Mouse (Mus musculus) liver, embryonic 14 days (tissue): ENCODE measurements around the gene Myo19. TPM values are rescaled to one million over a fixed set of nuclear protein-coding genes. Genes with fewer than 3 reads are reported as not detected.

Experiments
- polyA plus RNA-seq: library from polyadenylated mRNA; depleted of rRNA; stranded (reverse); fragments of >200 nt; gene quantifications from 2 replicates; pipeline ENCODE4 v1.2.3, GENCODE M21; 2012; rRNA removed

Myo19 gene
- 5.2 and 6.6 TPM in 2 replicates for polyA plus RNA-seq

DNA sequence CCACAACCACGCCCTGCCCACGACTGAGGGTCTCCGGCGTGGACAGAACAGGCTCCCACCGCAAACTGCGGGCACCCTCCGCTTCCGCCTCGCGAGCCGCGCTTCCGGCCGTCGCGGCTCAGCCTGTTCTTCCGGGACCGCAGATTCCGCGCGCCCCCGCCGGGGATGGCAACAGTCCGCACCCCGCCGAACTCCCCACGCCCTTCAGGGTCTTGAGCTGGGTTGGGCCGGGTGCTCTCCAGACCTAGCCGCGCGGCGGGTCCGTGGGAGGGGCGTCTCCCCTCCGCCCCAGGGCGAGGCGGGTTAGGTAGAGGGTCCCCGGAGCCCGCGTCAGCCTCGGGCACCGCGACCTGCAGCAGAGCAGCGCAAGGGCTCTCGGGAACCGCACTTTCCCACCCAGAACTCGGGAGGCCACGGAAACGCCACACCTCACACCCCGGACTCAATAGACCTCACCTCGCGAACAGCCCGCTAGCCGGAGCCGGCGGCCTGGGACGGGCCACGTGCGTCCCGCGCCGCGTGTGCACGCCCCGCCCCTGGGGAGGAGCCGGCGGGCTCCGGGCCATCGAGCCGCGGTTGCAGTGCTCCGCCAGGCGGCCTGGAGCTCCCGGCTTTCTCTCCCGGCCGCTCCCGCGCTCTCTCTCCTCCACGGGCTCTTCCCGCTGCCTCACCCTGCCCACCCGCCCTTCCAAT is at the start of gene Myo19, which contains the start of gene Pigw:
Gene Myo19, plus strand, starts transcription at position 377 of the 693 bp plus-strand sequence.
Gene Pigw, minus strand, starts transcription at position 514 of the 693 bp plus-strand sequence.

DNA sequence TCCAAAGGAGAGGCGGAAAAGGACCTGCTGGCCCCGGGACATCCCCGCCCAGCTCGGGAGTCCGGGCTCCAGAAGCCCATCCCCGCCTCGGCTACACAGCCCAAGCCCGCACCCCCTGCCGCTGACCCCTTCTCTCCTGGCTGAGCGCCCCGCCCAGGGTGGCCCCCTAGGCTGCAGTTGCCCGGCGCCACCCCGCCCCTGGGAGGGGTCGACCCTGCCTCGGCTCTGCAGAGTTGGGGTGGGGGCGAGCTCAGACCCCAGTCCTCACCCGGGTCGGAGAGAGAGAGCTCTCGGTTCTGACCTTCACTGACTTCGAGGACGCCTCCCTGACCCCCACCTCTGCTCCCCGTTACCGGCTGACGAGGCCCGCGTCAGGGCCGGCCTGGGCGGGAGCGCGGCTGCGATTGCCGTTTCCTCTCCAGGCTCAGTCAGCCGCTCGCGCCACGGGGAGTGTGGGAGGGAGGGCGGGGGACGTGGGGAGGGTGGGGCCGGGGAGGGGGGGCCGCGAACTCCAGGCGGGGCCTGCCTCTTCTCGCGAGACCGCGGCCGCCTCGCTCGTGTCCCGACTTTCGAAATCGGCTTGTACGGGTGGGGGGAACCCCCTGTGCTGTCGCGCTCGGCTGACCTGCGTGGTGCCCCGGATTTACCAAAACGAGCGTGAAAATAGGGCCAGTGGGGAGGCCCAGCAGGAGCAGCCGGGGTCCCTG is 9.5 kb upstream of the Myo19 start, which contains the start of gene Ggnbp2:
Gene Ggnbp2, minus strand, starts transcription at position 481 of the 707 bp plus-strand sequence.

DNA sequence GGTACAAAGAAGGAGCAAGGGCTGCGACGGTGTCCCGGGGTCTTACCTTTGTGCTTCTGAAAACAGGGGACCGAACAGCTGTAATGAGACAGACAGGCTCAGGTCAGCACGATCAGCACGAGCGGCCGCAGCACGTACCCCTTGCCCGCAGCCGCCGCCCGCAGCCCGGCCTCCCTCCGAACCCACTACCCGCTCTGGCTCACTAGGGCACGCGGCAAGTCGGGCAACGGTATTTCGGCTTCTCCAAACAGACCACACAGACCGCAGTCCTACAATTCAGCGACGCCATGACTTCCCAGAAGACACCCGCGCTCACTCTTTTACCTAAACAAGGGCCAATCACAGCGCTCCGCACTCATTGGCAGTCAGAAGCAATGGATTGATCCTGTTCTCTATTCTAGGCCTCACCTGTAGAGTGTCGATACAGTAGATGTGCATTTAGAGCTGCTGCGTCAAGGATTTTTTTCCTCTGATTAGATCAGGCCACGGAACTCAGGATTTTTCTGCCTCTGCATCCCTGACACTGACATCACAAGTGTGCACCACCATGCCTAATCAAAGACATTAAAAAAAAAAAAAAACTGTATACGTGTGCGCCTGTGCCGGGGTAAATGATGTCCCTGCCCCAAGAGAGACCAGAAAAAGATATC is 36.2 kb downstream of the Myo19 start, which contains the start of gene Znhit3:
Gene Znhit3, minus strand, starts transcription at position 314 of the 650 bp plus-strand sequence.

DNA sequence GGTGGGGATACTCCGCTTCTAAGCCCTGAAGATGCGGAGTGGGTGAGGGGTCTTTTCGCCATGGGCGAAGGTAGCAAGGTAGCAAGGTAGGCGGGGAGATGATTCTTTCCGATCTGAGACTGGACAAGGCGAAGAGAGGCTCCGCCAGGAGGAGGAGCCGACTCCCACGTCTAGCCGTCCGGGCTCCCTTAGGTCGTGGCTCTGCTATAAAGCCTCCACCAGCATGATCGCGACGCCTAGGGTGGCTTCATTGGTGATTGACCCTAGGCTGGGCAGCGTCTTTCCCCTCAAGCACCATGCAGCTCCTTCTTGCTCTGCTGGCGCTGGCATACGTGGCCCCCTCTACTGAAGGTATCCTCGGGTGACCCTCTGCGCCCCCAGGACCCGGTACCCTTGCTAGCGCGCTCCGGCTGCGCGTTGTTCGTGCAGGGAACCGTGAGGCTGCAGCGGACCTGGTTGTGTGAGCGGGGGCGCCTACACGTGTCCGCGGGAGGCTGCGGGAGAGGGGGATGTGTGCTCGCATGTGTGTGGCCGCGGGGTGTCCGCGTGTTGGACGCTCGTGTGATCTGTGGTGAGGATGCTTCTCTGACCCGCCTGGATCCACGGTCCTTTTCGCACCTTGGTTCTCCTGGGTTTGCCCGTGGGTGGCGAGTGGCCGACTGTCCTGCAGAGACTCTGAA is 77.8 kb downstream of the Myo19 start, which contains the start of gene Car4:
Gene Car4, plus strand, starts transcription at position 196 of the 680 bp plus-strand sequence.

Other genes starting within 250 kb of the Myo19 start
- gene Mrm1, start 60.6 kb upstream of the Myo19 start, polyA plus RNA-seq = 23.0 and 23.4 TPM in 2 replicates
- 177 and 206 TPM in 2 replicates for gene Dhrs11, start 51.2 kb upstream of the Myo19 start, polyA plus RNA-seq
- 72.9 and 73.7 TPM in 2 replicates for gene Ggnbp2, start 9.3 kb upstream of the Myo19 start, polyA plus RNA-seq
- 4.3 and 4.7 TPM in 2 replicates for gene Pigw, start 137 bp downstream of the Myo19 start, polyA plus RNA-seq
- 18.4 and 21.7 TPM in 2 replicates for gene Znhit3, start 36.2 kb downstream of the Myo19 start, polyA plus RNA-seq
- 0.30 and 0.32 TPM in 2 replicates for gene Car4, start 77.6 kb downstream of the Myo19 start, polyA plus RNA-seq